Mouse (Mus musculus) ES-E14 (cell line): ENCODE results near the gene CK137956.

ENCODE experiments used
- CHD2 ChIP-seq: IDR thresholded peaks from 2 replicates; pipeline ENCODE4 v1.6.1; 2014; ENCODE audit warnings: mild to moderate bottlenecking, low read depth, low read length, inconsistent platforms
- HCFC1 ChIP-seq: IDR thresholded peaks from 2 replicates; pipeline ENCODE4 v1.6.1; 2012; ENCODE audit warnings: low read length, inconsistent platforms, borderline replicate concordance; ENCODE audit not compliant: insufficient read depth
- MAFK ChIP-seq: IDR thresholded peaks from 2 replicates; pipeline ENCODE4 v1.6.1; 2014; ENCODE audit warnings: mild to moderate bottlenecking, low read depth, low read length, inconsistent platforms; ENCODE audit not compliant: insufficient read depth
- ZC3H11A ChIP-seq: IDR thresholded peaks from 2 replicates; pipeline ENCODE4 v1.6.1; 2012; ENCODE audit warnings: low read depth, mild to moderate bottlenecking, inconsistent platforms, low read length, borderline replicate concordance
- ZNF384 ChIP-seq: IDR thresholded peaks from 2 replicates; pipeline ENCODE4 v1.6.1; 2012; ENCODE audit warnings: low read depth, low read length, inconsistent platforms

DNA sequence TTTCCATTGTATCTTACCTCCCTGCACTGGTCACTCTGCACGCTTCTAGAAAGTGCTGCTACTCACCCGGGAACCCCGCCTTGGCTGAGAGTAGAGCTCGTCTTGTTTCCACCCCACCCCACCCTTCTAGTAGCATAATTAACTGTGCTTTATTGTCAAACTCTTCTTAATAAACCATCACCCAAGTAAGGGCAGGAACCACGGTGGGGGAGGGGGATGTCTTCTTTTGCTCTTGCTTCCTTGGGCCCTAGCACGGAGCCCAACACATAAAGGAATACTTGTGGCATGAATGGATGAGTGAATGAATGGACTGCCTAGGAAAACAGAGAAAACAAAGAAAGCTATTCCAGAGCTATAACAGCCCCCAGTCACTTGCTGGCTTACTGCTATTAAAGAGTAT lies 10.4 kb upstream of the CK137956 start:
- TF ChIP-seq MAFK (no peak), HCFC1 (no peak), ZC3H11A (no peak), ZNF384 (no peak), CHD2 (no peak)
